In the genomic region with DNA sequence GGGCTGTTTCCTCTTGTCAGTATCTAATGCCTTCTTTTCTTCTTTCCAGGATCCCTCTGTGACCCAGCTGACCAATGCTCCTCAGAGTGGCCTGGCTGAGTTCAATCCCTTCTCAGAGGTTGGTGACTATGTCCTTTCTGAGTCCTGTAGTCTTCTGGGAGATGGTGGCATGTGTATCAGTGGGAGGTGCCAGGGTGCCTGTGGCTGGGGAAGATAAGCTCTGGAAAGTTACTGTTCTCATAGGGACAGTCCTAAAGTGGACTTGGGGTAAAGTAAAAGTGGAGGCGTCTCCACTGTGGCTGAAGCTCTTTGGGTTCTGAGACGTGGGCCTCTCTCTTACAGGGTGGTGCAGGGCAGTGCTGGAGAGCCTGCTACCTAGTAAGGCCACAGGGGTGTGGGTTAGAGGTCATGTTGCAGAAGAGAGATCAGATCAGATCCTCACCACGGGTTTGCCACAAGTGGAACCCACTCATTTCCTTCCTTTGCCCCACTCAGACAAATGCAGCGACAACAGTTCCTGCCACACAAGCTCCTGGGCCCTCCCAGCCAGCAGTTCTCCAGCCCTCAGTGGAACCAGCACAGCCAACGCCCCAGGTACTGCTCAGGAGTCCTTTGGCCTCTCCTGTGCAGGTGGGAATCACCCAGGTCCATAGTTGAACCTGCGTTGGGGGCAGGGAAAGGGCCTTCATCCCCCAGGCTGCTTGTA, we compare ENCODE assay signal across 17 mouse cellular contexts. TPM values are rescaled to one million over a fixed set of nuclear protein-coding genes. Genes with fewer than 3 reads are reported as not detected.
DNase-seq lines count a peak whose midpoint lies in the region; ATAC-seq lines count a peak whose summit lies in the region.
"Had no signal": no experiment of that assay in that cellular context is flagged by ENCODE, and none has a peak within 500 bp of the region (broad histone marks: within the 10 kb centered on the region; RNA-seq: fewer than 3 reads in every experiment).

No protein-coding gene starts in this region.

- DNase-seq in CD4-positive helper T cell, adult 2 months (ENCODE audit: low read depth, low spot score), result peak; percentile 61
- peak; percentile 30 for DNase-seq in c-Kit-negative CD71-positive TER-119-positive erythroid progenitor cells, embryonic 14.5 days (ENCODE audit: low read depth, low spot score)
- no peak for DNase-seq in heart, adult 9 months (ENCODE audit: low spot score in 2 of 2)
- DNase-seq in adrenal gland, postnatal 14 days, result no peak
- DNase-seq in testis, postnatal 14 days (ENCODE audit: low spot score), result no peak
- DNase-seq: cerebellum, adult 8-10 months; heart, postnatal 4 days; kidney, postnatal 36 days; lung, postnatal 14 days; retina, postnatal 1 day had no signal

- ATAC-seq in inflammation-experienced regulatory T-cells, adult 6 months, result peak; percentile 32
- peak; percentile 82 for ATAC-seq in megakaryocyte, adult 5-6 weeks (ENCODE audit: poor library complexity, severe bottlenecking)
- ATAC-seq: intestine, embryonic 15.5 days had no signal

RNA-seq across cellular contexts. Expression of a gene that starts 12.0 kb away (rescaled TPM):
- 10 to 100 TPM; 31.1 to 35.4 (median 32.0) TPM for polyA plus RNA-seq in inflammation-experienced regulatory T-cells, adult 6 months (2017; shearing (Covaris generic))
- total RNA-seq in megakaryocyte, adult 5-6 weeks (2015), result 8.8 and 10.0 TPM in 2 replicates
- total RNA-seq in megakaryocyte, adult 5-6 weeks (2017), result 4.7 and 9.4 TPM in 2 replicates
- 12.9 and 17.8 TPM in 2 replicates for total RNA-seq in adrenal gland, postnatal 14 days (2021)

RNA-seq across cellular contexts. Expression of a gene that starts 16.6 kb away (rescaled TPM):
- 10 to 100 TPM; 81.3 to 95.1 (median 84.9) TPM for polyA plus RNA-seq in inflammation-experienced regulatory T-cells, adult 6 months (2017; shearing (Covaris generic))
- 89.5 and 90.0 TPM in 2 replicates for total RNA-seq in megakaryocyte, adult 5-6 weeks (2015)
- 36.3 and 40.0 TPM in 2 replicates for total RNA-seq in megakaryocyte, adult 5-6 weeks (2017)
- 41.8 and 51.8 TPM in 2 replicates for total RNA-seq in adrenal gland, postnatal 14 days (2021)

RNA-seq across cellular contexts. Expression of a gene that starts 24.7 kb away (rescaled TPM):
- 10 to 100 TPM; 14.3 to 16.0 (median 14.7) TPM for polyA plus RNA-seq in inflammation-experienced regulatory T-cells, adult 6 months (2017; shearing (Covaris generic))
- 10.7 and 12.7 TPM in 2 replicates for total RNA-seq in megakaryocyte, adult 5-6 weeks (2015)
- 6.9 and 11.5 TPM in 2 replicates for total RNA-seq in megakaryocyte, adult 5-6 weeks (2017)
- total RNA-seq in adrenal gland, postnatal 14 days (2021), result 35.8 and 38.6 TPM in 2 replicates

RNA-seq across cellular contexts. Expression of a gene that starts 28.8 kb away (rescaled TPM):
- not detected for polyA plus RNA-seq in inflammation-experienced regulatory T-cells, adult 6 months (2017; shearing (Covaris generic))
- not detected in 2 replicates for total RNA-seq in megakaryocyte, adult 5-6 weeks (2015)
- not detected in 2 replicates for total RNA-seq in megakaryocyte, adult 5-6 weeks (2017)
- total RNA-seq in adrenal gland, postnatal 14 days (2021), result not detected in 2 replicates
- total RNA-seq: CH12.LX; heart, postnatal 4 days had no signal
- polyA plus RNA-seq: gonadal fat pad, adult 2 months; intestine, embryonic 15.5 days; limb, embryonic 12.5 days; spleen, adult 2 months had no signal

RNA-seq across cellular contexts. Expression of a gene that starts 40.0 kb away (rescaled TPM):
- polyA plus RNA-seq in inflammation-experienced regulatory T-cells, adult 6 months (2017; shearing (Covaris generic)), result 10 to 100 TPM; 19.6 to 40.2 (median 32.7) TPM
- total RNA-seq in megakaryocyte, adult 5-6 weeks (2015), result 5.1 and 5.4 TPM in 2 replicates
- total RNA-seq in megakaryocyte, adult 5-6 weeks (2017), result 8.7 and 10.5 TPM in 2 replicates
- 17.5 and 19.1 TPM in 2 replicates for total RNA-seq in adrenal gland, postnatal 14 days (2021)

Comparison
In these comparisons a context has a peak if more than half of its experiments do, and no peak if none do; other contexts are left out.
1. DNase-seq: peak in CD4-positive helper T cell, adult 2 months (single experiment) and c-Kit-negative CD71-positive TER-119-positive erythroid progenitor cells, embryonic 14.5 days (single experiment); none in heart, adult 9 months (0 of 2), adrenal gland, postnatal 14 days (single experiment) and testis, postnatal 14 days (single experiment).